Mouse (Mus musculus): Measurements from ENCODE around the gene Thop1.
"Not testable (repeated sequence)": the region's sequence is repeated elsewhere in the genome, so short reads cannot be mapped to it uniquely, and the experiment has no call there.

Gene Thop1

GRCm38 (mm10) chr10:81057406-81058130, 12.3 kb upstream of the Thop1 start:
- no peak for DNase-seq (ENCODE audit: low read depth)

- DNase-seq (ENCODE audit: low read depth) = no peak
Measured at GRCm38 (mm10) chr10:81058896-81059295, 10.9 kb upstream of the Thop1 start.

- DNase-seq (ENCODE audit: low read depth) = peak; percentile 98
Measured at GRCm38 (mm10) chr10:81059603-81060543, 10.0 kb upstream of the Thop1 start, which contains the start of gene Sgta. Sgta (minus strand) TSS chr10:81060181.

GRCm38 (mm10) chr10:81062710-81063109, 7.1 kb upstream of the Thop1 start:
- DNase-seq (ENCODE audit: low read depth) = no peak

GRCm38 (mm10) chr10:81064519-81064918, 5.3 kb upstream of the Thop1 start:
- DNase-seq (ENCODE audit: low read depth) = not testable (repeated sequence)

GRCm38 (mm10) chr10:81068706-81069105, 1.1 kb upstream of the Thop1 start:
- no peak for DNase-seq (ENCODE audit: low read depth)

- DNase-seq (ENCODE audit: low read depth) = no peak
Measured at GRCm38 (mm10) chr10:81072290-81072689, 2.5 kb downstream of the Thop1 start.

- DNase-seq (ENCODE audit: low read depth) = no peak
Measured at GRCm38 (mm10) chr10:81073464-81073863, 3.6 kb downstream of the Thop1 start.

GRCm38 (mm10) chr10:81075734-81076133, 5.9 kb downstream of the Thop1 start:
- DNase-seq (ENCODE audit: low read depth) = no peak

- DNase-seq (ENCODE audit: low read depth) = no peak
Measured at GRCm38 (mm10) chr10:81076356-81076755, 6.5 kb downstream of the Thop1 start.

GRCm38 (mm10) chr10:81077916-81078315, 8.1 kb downstream of the Thop1 start:
- DNase-seq (ENCODE audit: low read depth) = no peak

- no peak for DNase-seq (ENCODE audit: low read depth)
Measured at GRCm38 (mm10) chr10:81080008-81080655, 10.3 kb downstream of the Thop1 start.

GRCm38 (mm10) chr10:81082168-81082960, 12.5 kb downstream of the Thop1 start:
- DNase-seq (ENCODE audit: low read depth) = peak; percentile 67

GRCm38 (mm10) chr10:81087021-81087420, 17.2 kb downstream of the Thop1 start:
- no peak for DNase-seq (ENCODE audit: low read depth)

GRCm38 (mm10) chr10:81089216-81089615, 19.4 kb downstream of the Thop1 start:
- no peak for DNase-seq (ENCODE audit: low read depth)

GRCm38 (mm10) chr10:81090621-81091020, 20.8 kb downstream of the Thop1 start:
- no peak for DNase-seq (ENCODE audit: low read depth)

- no peak for DNase-seq (ENCODE audit: low read depth)
Measured at GRCm38 (mm10) chr10:81092465-81093250, 22.8 kb downstream of the Thop1 start.

GRCm38 (mm10) chr10:81094931-81095678, 25.3 kb downstream of the Thop1 start:
- peak; percentile 71 for DNase-seq (ENCODE audit: low read depth)

- DNase-seq (ENCODE audit: low read depth) = peak; percentile 95
Measured at GRCm38 (mm10) chr10:81105565-81106112, 35.8 kb downstream of the Thop1 start, which contains the start of gene Map2k2. Map2k2 (plus strand) TSS chr10:81105915.

All from c-Kit-positive CD71-positive TER-119-negative erythroid progenitor cells, embryonic 14.5 days (primary cell).